Mouse (Mus musculus) frontal cortex, postnatal 10 days (tissue): ENCODE measurements around the gene Rnf126.
A peak's percentile ranks its signal among the peaks of the same experiment; 100 is the strongest.
"Not testable (repeated sequence)": the region's sequence is repeated elsewhere in the genome, so short reads cannot be mapped to it uniquely, and the experiment has no call there.

Source experiments
- DNase-seq, 2 experiments: peaks; one replicate each; pipeline ENCODE4 v3.0.0; 2022; ENCODE audit warnings: low spot score in 2 of 2, mixed read lengths in 1 of 2

The Rnf126 gene

DNA sequence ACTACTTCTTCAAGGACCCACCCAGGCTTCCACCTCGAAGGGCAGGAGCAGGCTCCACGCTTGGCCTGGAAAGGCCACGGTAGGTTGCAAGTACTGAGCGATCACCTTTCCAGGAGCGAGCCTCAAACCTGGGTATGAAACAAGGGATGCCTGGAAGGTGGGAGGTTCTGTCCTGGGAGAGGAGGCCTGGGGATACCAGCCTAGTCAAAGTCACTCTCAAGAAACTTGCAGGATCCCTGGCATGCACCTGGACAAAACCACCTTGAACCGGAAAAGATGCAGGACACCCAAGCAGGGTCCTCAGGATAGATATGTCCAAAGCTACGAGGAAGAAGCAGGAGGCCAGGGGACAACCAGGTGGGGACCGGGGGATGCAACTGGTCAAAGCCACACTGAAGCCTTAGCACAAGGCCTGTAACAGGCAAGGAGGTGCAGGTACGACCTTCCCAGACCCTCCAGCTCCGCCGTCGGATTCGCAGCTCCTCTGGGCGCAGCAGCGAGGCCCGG, 698 bp downstream of the Rnf126 start:
- DNase-seq = no peak

DNA sequence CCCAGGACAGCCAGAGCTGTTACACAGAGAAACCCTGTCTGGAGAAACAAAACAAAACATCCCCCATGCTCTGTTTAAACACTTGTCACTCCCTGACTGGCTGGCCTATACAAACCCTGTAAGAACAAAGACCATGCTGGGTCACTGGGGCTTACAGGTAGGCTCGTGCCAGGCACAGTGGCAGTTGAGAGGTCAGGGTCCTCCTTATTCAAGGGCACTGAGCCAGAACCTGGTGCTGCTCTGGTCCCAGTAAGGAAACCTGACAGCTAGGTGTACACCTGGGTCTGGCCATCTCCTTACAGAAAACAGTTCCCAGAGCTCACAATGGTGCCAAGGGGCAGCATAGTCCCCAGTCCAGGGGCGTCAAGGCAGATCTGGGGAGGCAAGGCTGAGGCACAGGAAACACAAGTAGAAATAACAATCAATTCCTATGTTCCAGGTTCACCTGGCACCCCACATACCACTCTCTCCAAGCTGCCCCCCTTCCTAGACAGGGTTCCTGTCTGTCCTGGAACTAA, 1.5 kb downstream of the Rnf126 start:
- no peak for DNase-seq

DNA sequence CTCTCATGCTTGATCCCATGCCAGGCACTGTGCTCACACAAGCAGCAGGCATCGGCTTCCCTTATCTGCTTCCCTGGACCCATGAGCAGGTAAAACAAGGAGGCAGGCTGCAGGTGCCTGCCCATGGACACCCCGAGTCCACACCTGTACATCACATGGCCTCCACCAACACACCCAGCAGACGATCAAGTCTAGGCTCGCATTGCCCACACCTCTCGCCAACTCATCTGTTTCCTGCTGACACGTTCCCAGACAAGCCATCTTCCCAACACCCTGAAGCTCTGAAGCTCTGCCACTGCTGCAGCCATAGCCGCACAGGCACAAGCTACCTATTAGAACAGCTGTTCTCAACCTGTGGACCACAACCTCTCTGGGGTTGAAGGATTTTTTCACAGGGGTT, 2.5 kb downstream of the Rnf126 start:
- no peak for DNase-seq

DNA sequence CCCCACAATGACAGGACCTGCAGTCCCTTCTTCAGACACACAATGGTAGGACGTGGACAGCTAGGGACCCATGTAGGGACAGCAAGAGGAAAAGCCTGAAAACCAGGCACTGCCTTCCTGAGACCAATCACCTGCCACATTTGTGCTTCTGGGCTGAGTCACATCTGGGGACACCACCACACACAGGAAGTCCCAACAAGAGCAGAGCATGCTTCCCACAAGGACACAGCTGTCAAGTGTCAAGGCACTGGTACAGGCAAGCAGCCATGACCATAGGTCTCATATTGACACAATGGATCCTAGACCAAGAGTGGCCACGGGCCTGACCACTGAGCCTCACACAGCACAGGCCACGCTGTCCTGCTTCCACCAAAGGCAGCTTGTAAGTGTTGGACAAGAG, 3.9 kb downstream of the Rnf126 start:
- DNase-seq = no peak

DNA sequence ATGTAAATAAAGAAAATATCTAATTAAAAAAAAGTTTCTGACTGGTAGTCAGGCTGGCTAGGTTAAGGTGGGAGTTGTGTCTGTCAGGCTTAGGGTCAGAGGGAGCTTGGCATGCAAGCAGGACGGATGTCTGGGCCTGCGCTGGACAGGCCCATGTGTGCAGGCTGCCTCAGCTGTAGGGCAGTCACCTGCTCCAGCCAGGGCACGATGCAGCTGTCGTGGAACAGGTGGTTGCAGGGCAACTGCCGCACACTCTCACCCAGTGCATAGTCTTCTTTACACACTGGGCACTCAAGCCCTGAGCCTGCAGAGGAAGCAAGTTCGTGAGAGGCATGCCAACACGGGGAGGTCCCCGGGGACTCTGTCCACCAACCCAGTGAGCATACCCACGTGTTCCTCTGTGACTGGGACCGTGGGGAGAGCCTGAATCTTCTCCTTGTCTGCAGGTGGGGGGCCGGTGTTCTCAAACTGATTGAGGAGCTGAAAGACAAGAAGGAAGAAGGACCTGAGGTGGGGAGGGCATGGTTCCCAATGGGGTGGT, 6.1 kb downstream of the Rnf126 start:
- DNase-seq = no peak

DNA sequence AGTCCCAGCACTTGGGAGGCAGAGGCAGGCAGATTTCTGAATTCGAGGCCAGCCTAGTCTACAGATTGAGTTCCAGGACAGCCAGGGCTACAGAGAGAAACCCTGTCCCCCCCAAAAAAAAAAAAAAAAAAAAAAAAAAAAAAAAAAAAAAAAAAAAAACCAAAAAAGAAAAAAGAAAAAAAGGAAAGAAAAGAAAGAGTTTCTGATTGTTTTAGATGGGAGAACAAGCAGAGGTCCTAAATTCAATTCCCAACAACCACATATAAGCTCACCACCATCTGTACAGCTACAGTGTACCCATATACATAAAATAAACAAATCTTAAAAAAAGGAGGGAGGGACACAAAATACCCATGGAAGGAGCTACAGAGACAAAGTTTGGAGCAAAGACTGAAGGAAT, 7.1 kb downstream of the Rnf126 start:
- not testable (repeated sequence) for DNase-seq

DNA sequence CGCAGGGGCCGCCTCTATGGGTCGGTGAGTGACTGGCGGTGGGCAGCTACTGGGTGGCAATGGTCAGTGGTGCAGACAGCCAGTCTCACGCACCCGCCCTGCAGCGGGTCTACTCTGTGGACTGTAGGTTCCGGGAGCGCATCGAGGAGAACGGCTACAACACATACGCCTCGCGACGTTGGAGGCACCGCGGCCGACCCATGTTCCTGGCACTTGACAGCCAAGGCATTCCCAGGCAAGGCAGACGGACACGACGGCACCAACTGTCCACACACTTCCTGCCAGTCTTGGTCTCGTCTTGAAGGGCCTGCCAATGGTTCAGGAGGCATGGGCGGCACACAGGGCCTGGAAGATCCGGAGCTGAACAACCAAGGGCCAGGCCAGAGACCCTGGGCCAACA, 10.1 kb downstream of the Rnf126 start:
- DNase-seq = no peak

DNA sequence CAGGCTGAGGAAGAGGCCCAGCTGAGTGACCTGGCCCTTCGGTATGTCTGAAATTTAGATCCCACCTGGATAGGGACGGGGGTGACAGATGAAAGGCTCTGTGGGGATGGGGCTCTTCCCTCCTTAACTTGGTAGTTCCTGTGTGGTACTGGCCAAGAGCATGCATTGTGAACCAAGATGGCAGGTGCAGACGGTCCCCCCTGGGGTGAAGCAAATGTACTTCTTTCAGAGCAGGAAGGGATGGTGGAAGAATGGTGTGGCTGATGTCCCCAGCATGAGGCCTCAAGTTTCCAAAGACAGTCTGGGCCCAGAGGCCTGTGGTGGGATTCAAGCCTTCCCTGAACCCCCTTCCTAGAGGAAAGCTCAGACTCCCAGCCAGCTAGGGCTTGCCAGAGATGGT, 10.9 kb downstream of the Rnf126 start:
- DNase-seq = no peak

DNA sequence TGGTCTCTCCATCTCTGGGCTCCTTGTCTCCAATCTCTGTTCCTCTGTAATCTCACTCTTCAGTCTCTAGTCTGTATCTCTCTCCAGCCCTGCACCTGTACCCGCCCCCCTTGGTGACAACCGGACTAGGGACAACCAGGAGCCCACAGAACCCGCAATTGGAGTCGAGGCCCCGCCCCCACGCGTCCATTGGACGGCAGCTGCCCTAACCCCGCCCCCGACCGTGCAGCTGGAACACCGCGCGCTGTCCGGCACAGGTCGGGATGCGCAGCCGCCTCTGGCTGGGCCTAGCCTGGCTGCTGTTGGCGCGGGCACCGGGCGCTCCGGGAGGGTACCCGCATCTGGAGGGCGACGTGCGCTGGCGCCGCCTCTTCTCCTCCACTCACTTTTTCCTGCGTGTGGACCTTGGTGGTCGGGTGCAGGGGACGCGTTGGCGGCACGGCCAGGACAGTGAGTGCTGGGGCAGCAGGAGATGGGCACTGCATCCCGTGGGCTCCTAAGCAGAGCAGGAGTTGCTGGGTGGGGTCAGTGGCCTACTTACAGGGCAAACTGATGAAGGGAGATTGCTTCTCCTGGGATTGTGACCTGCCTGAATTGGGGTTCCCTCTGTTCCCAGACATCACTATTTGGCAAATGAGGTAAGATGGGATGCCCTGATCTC, 11.8 kb downstream of the Rnf126 start, which contains the start of gene Fgf22:
Fgf22 (plus strand) TSS at position 221 of the 661 bp plus-strand sequence.
- peak in 1 of 2 experiments; percentile 64 for DNase-seq

DNA sequence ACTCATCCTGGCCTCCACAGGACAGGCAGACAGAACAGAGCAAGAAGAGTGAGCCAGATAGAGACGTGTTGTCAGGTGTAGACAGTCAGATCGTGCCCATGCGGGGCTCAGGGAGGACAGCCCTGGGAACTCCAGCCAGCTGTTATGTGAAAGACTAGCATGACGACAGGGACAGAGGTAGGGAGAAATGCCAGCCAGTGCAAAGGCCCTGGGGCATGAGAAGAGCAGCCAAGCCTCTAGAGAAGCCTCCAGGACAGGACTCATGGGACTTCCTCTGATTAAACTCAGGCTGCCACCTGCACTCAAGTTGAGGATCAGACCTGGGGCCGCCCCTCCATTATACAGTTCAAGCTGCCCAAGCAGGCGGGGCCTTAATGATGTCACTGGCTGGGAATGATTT, 18.3 kb downstream of the Rnf126 start:
- no peak for DNase-seq

DNA sequence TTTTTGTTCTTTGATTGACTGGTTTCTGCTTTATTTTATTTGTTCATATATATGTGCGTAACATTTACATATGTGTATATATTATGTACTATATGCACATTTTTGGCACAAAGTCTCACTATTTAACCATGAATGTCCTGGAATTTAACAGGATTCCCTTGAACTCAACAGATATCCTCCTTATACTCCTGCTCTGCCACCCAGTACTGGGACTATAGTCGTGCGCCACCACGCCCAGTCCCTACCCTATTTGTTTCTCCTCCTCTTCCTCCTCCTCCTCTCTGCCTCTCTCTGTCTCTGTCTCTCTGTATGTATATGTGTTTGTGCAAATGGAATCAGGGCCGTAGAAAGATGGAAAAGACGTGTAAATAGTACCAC, 20.0 kb downstream of the Rnf126 start:
- no peak for DNase-seq

DNA sequence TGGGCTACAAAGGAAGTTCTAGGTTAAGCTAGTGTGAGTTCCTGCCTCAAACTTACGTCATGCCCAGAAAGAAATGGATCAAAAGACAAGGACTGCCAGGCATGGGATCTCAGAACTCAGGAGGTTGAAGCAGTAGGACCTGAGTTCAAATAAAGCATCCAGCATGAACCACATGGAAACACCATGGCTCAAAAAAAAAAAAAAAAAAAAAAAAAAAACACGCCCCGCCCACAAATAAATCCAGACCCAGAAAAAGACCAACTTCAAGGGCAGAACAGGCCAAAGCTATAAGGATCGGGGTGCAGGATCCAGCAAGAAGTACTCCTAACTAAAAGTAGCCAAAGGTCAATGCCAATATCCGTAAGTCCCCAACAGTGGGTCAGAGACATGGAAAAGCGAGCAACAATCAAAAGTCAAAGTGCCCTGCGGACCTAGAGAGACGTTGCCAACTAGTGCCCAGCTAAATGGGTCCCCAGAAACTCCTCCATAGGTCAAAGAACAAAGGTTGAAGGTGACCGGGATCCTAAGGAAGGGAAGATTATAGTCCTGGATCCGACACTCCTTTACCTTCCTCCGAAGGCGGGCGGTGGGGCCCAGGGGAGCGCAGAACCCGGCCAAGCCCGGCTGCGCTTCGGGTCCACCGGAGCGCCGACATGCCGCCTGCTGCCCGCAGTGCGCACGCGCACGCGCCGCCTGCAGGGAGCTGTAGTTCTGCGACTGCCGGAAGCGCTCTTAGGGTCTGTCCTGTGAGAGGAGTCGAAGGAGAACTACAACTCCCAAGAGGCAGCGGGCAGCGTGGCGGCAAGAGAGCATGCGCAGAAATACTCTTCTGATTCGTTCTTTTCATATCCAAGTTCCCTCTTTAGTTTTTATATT, 20.6 kb downstream of the Rnf126 start, which contains the start of gene Polrmt:
Polrmt (minus strand) TSS at position 684 of the 876 bp plus-strand sequence.
- peak; percentile 95 to 96 for DNase-seq

DNA sequence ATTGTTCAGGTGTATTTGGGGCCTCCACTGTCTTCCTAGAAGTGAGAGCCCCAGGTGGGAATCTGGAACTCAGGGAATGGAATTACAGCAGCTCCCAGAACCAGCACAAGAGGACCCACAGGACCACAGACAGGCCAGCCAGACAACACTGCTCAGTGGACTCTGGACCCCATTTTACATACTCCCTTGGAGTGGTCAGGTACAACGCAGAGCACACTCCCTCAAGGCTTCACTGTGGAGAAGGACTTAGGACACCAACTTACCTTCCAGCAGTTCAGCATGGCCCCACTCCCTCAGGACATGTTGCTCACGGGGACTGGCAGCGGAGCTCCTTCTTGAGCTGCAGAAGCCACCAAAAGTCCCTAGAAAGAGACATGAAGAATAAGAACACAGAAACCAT, 21.3 kb downstream of the Rnf126 start:
- no peak for DNase-seq

DNA sequence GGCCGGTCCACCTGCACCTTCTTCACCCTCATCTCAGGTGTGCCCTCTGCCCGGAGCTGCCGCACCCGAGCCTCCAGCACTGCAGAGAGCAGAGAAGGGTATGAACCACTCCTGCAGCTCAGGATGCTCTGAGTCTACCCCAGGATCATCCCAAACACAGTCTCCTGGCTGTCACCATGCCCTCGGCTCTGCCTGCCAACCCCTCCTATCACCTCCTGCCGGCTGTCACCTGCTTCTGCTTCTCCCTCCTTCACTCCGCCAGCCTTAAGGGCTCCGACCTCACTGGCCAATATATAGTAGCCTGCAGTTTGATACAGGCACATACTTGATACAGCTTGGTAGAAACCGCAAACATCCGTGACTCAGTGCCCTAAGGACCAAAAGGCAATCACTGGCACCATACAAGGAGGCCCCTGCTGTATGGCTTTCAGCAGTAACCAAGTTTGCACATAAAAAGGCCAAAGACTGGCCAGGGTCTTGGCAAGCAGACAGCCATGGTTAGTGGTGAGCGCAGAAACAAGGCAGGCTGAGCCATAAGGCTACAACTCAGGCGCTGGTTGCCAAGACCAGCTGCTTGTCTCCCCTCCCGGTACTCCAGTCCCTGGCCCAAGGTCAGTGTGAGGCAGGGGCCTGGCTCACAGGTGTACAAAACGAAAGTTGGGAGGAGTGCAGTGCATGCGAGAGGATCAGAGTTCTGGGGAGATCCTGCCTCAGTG, 22.9 kb downstream of the Rnf126 start:
- DNase-seq = no peak

DNA sequence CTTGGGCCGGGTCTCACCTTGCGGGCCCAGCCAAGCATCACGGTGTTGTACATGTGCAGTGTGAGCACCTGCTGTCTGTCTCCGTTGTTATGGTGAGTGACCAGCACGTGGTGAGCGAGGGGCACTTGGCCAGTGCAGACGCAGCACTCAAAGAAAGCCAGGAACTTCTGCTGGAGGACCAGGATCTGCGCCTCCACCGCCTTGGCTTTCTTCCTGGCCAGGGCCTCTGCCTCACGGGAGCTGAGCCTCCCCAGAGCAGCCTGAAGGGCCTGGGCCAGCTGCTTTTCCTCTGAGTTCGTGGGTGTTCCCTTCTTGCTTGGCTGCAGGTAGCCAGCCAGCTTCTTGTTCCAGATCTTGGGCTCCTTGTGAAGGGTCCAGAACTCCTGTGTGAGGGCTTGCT, 23.6 kb downstream of the Rnf126 start:
- DNase-seq = no peak

DNA sequence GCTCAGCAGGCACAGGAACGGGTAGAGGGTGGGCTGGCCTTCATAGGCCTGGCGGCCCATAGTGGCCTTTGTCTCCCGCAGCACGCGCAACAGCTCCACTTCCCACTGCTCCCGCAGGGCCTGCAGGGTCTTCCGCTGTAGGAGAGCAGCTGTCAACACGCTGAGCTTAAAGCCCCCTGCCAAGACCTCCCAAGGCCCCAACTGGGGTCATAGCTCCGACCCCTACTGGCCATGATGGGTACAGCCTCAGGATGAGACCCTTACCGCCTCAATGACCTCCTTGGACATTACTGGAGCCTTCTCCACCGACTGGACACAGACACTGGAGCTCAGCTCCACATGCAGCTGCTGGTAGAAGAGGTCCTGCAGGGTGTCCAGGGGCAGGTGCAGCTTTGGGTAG, 25.9 kb downstream of the Rnf126 start:
- DNase-seq = no peak

DNA sequence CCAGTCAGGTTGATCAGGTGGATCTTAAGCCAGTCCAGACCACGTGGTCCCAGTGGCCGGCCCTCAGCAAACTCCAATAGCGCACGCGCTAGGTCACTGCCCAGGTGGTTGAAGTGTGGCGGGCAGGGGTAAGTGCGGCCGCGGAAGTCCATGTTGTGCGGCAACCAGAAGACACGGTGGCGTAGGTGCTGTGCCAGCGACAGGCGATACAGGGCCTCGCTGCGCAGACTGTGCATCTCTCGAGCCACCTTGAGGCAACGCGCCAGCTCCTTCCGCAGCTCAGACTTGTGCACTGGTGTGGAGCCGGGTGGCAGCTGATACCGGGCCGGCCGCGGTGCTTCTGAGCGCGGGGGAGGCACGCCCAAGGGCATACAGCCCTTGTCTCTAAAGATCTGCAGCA, 27.5 kb downstream of the Rnf126 start:
- no peak for DNase-seq

DNA sequence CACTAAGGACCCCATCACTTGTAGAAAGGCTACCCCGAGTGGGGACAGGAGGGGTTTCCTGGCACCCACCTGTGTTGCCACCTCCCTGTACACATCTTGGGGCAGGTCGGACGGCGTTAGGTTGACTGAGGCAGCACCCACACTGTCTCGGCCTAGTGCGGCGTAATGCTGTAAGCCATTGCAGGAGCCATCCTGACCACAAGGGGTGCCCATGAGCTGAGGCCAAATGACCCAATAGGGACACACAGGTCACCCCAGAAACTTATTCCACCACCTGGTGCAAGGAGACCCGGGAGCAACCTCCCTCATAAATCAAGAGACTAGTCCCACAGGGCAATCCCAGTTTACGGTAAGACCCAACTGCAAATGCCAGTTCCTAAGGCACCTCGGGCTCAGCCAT, 28.5 kb downstream of the Rnf126 start:
- no peak for DNase-seq

DNA sequence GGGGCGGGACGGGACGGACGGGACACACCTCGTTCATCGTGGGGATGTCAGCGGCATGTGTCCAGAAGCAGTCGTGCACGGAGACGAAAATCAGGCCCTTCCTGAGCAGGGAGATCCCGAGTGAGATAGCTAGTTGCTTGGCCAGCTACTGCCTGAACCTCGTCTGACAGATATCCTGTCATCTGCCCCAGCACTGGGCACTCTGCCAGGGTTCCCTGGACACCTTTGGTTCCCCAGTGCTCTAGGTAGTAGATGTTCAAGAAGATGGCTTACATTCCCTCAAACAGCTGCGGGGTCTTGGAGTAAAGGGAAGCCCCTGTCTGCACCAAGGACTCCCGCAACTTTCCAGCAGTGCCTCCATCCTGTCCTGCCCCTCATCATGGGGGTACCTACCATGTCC, 30.0 kb downstream of the Rnf126 start:
- no peak for DNase-seq

DNA sequence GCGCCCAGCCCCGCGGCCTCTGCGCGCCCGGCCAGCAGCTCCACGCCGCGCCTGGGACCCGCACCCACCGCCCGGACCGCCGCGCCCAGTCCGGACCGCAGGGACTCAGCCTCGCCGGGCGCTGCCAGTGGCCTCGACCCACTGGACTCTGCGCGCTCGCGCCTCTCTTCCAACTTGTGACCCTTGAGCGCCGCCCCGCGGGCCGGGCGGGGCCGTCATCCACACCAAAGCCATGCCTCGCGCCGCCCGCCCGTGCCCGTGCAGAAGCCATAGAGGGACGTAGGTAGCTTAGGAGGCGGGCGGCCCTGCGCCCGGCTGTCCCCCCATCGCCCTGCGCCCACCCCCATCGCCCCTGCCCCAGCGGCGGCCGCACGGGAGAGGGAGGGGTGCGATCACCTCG, 31.4 kb downstream of the Rnf126 start:
- DNase-seq = no peak

DNA sequence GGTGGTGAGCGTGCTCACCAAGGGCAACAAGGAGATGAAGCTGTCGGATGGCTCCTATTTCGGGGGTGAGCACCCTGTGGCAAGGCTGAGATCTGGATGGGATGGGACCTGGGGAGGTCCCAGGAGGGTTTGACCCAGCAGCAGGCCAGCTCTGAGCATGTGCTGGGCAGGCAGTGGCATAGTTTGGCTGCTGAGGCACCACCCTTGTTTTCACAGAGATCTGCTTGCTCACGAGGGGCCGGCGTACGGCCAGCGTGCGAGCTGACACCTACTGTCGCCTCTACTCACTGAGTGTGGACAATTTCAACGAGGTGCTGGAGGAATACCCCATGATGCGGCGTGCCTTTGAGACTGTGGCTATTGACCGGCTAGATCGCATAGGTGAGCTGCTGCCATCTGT, 32.9 kb downstream of the Rnf126 start:
- no peak for DNase-seq

DNA sequence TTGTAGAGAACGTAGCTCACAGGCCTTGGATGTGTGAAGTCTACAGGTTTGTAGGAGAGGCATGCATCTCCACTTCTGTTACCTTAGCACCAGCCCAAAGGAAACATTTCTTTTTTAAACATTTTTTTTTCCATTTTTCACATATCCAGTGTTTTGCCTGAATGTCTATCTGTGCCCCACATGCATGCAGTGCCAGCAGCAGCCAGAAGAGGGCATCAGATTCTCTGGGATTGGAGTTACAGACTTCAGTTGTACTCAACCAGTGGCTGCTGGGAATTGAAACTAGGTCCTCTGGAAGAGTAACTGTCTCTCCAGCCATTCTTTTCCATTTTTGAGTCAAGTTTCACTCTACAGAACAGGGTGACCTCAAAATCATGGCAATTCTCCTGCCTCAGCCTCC, 34.3 kb downstream of the Rnf126 start:
- no peak for DNase-seq
